Mouse (Mus musculus): ENCODE data around the gene Pcare. TPM values are rescaled to one million over a fixed set of nuclear protein-coding genes. Genes with fewer than 3 reads are reported as not detected.

Pcare gene
- not detected in 2 replicates for polyA plus RNA-seq (2015; fragmentation: Nextera tagmentation; extraction: Ambion mirVana)

GRCm38 (mm10) chr17:71752831-71753230, at the start of gene Pcare:
TSS of gene Pcare (minus strand) at chr17:71752894.
- Histone ChIP-seq H3K9ac (replicated peaks) (no peak within 1 kb of the TSS), H3K27ac (replicated peaks) (no peak within 1 kb of the TSS), H3K36me3 (no peaks in the 10 kb centered on the region), H3K4me1 (no peaks in the 10 kb centered on the region), H3K27me3 (no peaks in the 10 kb centered on the region), H3K4me2 (replicated peaks) (no peak within 1 kb of the TSS), H3K4me3 (no peak within 1 kb of the TSS), H3K9me3 (no peaks in the 10 kb centered on the region)
- 53% methylated on average over 10 of the region's 10 CpGs for WGBS
- no peak for ATAC-seq (replicated peaks)

- WGBS = 88% methylated on average over 15 of the region's 15 CpGs
- Histone ChIP-seq H3K27ac (replicated peaks) (no peak overlapping the region), H3K27me3 (no peaks in the 10 kb centered on the region), H3K4me2 (replicated peaks) (no peak overlapping the region), H3K9me3 (no peaks in the 10 kb centered on the region), H3K36me3 (peaks cover 24% of the 10 kb centered on the region), H3K9ac (replicated peaks) (no peak overlapping the region), H3K4me1 (no peaks in the 10 kb centered on the region), H3K4me3 (no peak overlapping the region)
- ATAC-seq (replicated peaks) = no peak
Observed at GRCm38 (mm10) chr17:71795521-71796205, 43.0 kb upstream of the Pcare start.

GRCm38 (mm10) chr17:71791622-71792021, 38.9 kb upstream of the Pcare start:
- peaks cover 21% of the 10 kb centered on the region for H3K36me3 ChIP-seq
- WGBS = 82% methylated on average over 4 of the region's 4 CpGs

GRCm38 (mm10) chr17:71791109-71791508, 38.4 kb upstream of the Pcare start:
- H3K4me3 ChIP-seq = no peak overlapping the region
- ATAC-seq (replicated peaks) = no peak
- H3K9ac ChIP-seq (replicated peaks) = no peak overlapping the region

More at GRCm38 (mm10) chr17:71791622-71792021, 38.9 kb upstream of the Pcare start:
- no peak overlapping the region for H3K4me2 ChIP-seq (replicated peaks)
- no peak overlapping the region for H3K9ac ChIP-seq (replicated peaks)
- H3K9me3 ChIP-seq = no peaks in the 10 kb centered on the region; the same call in 1 of the 2 replicates
- no peaks in the 10 kb centered on the region for H3K27me3 ChIP-seq
- ATAC-seq (replicated peaks) = no peak
- no peak overlapping the region for H3K27ac ChIP-seq (replicated peaks)
- no peaks in the 10 kb centered on the region for H3K4me1 ChIP-seq
- no peak overlapping the region for H3K4me3 ChIP-seq

GRCm38 (mm10) chr17:71786456-71786855, 33.8 kb upstream of the Pcare start:
- no peak overlapping the region for H3K4me3 ChIP-seq
- ATAC-seq (replicated peaks) = no peak
- no peak overlapping the region for H3K9ac ChIP-seq (replicated peaks)
- no peaks in the 10 kb centered on the region; the same call in 1 of the 2 replicates for H3K9me3 ChIP-seq
- no peak overlapping the region for H3K27ac ChIP-seq (replicated peaks)
- H3K4me2 ChIP-seq (replicated peaks) = no peak overlapping the region
- H3K36me3 ChIP-seq = peaks cover 3% of the 10 kb centered on the region; the same call in 1 of the 2 replicates
- no peaks in the 10 kb centered on the region for H3K27me3 ChIP-seq
- peaks cover 26% of the 10 kb centered on the region for H3K4me1 ChIP-seq

More at GRCm38 (mm10) chr17:71791109-71791508, 38.4 kb upstream of the Pcare start:
- Histone ChIP-seq H3K27me3 (no peaks in the 10 kb centered on the region), H3K9me3 (no peaks in the 10 kb centered on the region; the same call in 1 of the 2 replicates), H3K4me2 (replicated peaks) (no peak overlapping the region), H3K36me3 (peaks cover 21% of the 10 kb centered on the region), H3K27ac (replicated peaks) (no peak overlapping the region), H3K4me1 (no peaks in the 10 kb centered on the region)
- WGBS = 93% methylated on average over 4 of the region's 4 CpGs

GRCm38 (mm10) chr17:71783366-71783735, 30.7 kb upstream of the Pcare start:
- H3K36me3 ChIP-seq = no peaks in the 10 kb centered on the region
- WGBS = 1% methylated on average over 10 of the region's 10 CpGs
- H3K4me2 ChIP-seq (replicated peaks) = peak overlapping the region; percentile 68
- H3K4me3 ChIP-seq = peak overlapping the region; percentile 73
- ATAC-seq (replicated peaks) = no peak
- no peaks in the 10 kb centered on the region for H3K27me3 ChIP-seq
- H3K9me3 ChIP-seq = 0 out of 2 replicates have a peak, but pooled peaks cover 6% of the 10 kb centered on the region
- H3K4me1 ChIP-seq = peaks cover 26% of the 10 kb centered on the region
- H3K27ac ChIP-seq (replicated peaks) = no peak overlapping the region
- peak overlapping the region; percentile 79 for H3K9ac ChIP-seq (replicated peaks)

- H3K27me3 ChIP-seq = no peaks in the 10 kb centered on the region
- no peaks in the 10 kb centered on the region for H3K36me3 ChIP-seq
- H3K9ac ChIP-seq (replicated peaks) = peak overlapping the region; percentile 79
- peaks cover 26% of the 10 kb centered on the region for H3K4me1 ChIP-seq
- 0 out of 2 replicates have a peak, but pooled peaks cover 9% of the 10 kb centered on the region for H3K9me3 ChIP-seq
- peak overlapping the region; percentile 68 for H3K4me2 ChIP-seq (replicated peaks)
- ATAC-seq (replicated peaks) = peak; percentile 77
- H3K4me3 ChIP-seq = peak overlapping the region; percentile 73
- H3K27ac ChIP-seq (replicated peaks) = peak overlapping the region; percentile 72
- under 1% methylated on average over 57 of the region's 59 CpGs for whole genome bisulfite sequencing
Observed at GRCm38 (mm10) chr17:71782699-71783365, 30.1 kb upstream of the Pcare start.

- H3K4me3 ChIP-seq = peak overlapping the region; percentile 73
- peak overlapping the region; percentile 72 for H3K27ac ChIP-seq (replicated peaks)
- peak overlapping the region; percentile 79 for H3K9ac ChIP-seq (replicated peaks)
- H3K9me3 ChIP-seq = 0 out of 2 replicates have a peak, but pooled peaks cover 9% of the 10 kb centered on the region
- peak; percentile 91 for ATAC-seq (replicated peaks)
- no peaks in the 10 kb centered on the region for H3K36me3 ChIP-seq
- no peaks in the 10 kb centered on the region for H3K27me3 ChIP-seq
- peak overlapping the region; percentile 68 for H3K4me2 ChIP-seq (replicated peaks)
- peaks cover 26% of the 10 kb centered on the region for H3K4me1 ChIP-seq
- 0% methylated on average over 20 of the region's 29 CpGs for WGBS
Observed at GRCm38 (mm10) chr17:71782242-71782698, 29.6 kb upstream of the Pcare start.

- 88% methylated on average over 4 of the region's 4 CpGs for WGBS
- Histone ChIP-seq H3K27ac (replicated peaks) (no peak overlapping the region), H3K9ac (replicated peaks) (no peak overlapping the region), H3K36me3 (no peaks in the 10 kb centered on the region), H3K9me3 (0 out of 2 replicates have a peak, but pooled peaks cover 9% of the 10 kb centered on the region), H3K4me3 (no peak overlapping the region), H3K27me3 (no peaks in the 10 kb centered on the region), H3K4me2 (replicated peaks) (no peak overlapping the region), H3K4me1 (peaks cover 26% of the 10 kb centered on the region)
- no peak for ATAC-seq (replicated peaks)
Observed at GRCm38 (mm10) chr17:71780945-71781344, 28.3 kb upstream of the Pcare start.

GRCm38 (mm10) chr17:71780490-71780889, 27.8 kb upstream of the Pcare start:
- Histone ChIP-seq H3K4me3 (no peak overlapping the region), H3K27me3 (no peaks in the 10 kb centered on the region), H3K36me3 (no peaks in the 10 kb centered on the region), H3K9ac (replicated peaks) (no peak overlapping the region), H3K9me3 (0 out of 2 replicates have a peak, but pooled peaks cover 9% of the 10 kb centered on the region), H3K27ac (replicated peaks) (no peak overlapping the region), H3K4me2 (replicated peaks) (no peak overlapping the region), H3K4me1 (peaks cover 26% of the 10 kb centered on the region)
- ATAC-seq (replicated peaks) = no peak
- WGBS = 94% methylated on average over 2 of the region's 2 CpGs

GRCm38 (mm10) chr17:71778696-71779095, 26.0 kb upstream of the Pcare start:
- Histone ChIP-seq H3K27ac (replicated peaks) (no peak overlapping the region), H3K36me3 (no peaks in the 10 kb centered on the region), H3K4me1 (peaks cover 11% of the 10 kb centered on the region), H3K4me3 (no peak overlapping the region), H3K27me3 (no peaks in the 10 kb centered on the region), H3K9me3 (0 out of 2 replicates have a peak, but pooled peaks cover 9% of the 10 kb centered on the region), H3K4me2 (replicated peaks) (no peak overlapping the region), H3K9ac (replicated peaks) (no peak overlapping the region)
- WGBS = 73% methylated on average over 3 of the region's 3 CpGs
- ATAC-seq (replicated peaks) = no peak

- ATAC-seq (replicated peaks) = no peak
- H3K27ac ChIP-seq (replicated peaks) = no peak overlapping the region
- no peak overlapping the region for H3K9ac ChIP-seq (replicated peaks)
- no peak overlapping the region for H3K4me3 ChIP-seq
- H3K9me3 ChIP-seq = 0 out of 2 replicates have a peak, but pooled peaks cover 9% of the 10 kb centered on the region
- no peak overlapping the region for H3K4me2 ChIP-seq (replicated peaks)
- 60% methylated on average over 4 of the region's 4 CpGs for WGBS
- no peaks in the 10 kb centered on the region for H3K36me3 ChIP-seq
- no peaks in the 10 kb centered on the region for H3K4me1 ChIP-seq
- no peaks in the 10 kb centered on the region for H3K27me3 ChIP-seq
Observed at GRCm38 (mm10) chr17:71775279-71775678, 22.6 kb upstream of the Pcare start.

Measured in forebrain, embryonic 15.5 days (tissue).